Mouse (Mus musculus) midbrain, embryonic 14.5 days (tissue): ENCODE measurements around the gene 1700025C18Rik. TPM values are rescaled to one million over a fixed set of nuclear protein-coding genes. Genes with fewer than 3 reads are reported as not detected.
A peak's percentile ranks its signal among the peaks of the same experiment; 100 is the strongest.

Experiments
- ATAC-seq: fragments of 200-750 bp; cut with Nextera tagmentation; 2 replicates; pipeline ENCODE4 v1.8.0; 2017; ENCODE audit warnings: moderate number of reproducible peaks, moderate library complexity; ENCODE audit not compliant: low FRiP score, low TSS enrichment
- DNase-seq: peaks from one replicate; pipeline ENCODE4 v3.0.0-alpha.2; 2015
- H3K27ac ChIP-seq: fragments of 300-500 bp; sonication (generic); replicated peaks from 2 replicates; pipeline ENCODE4 v1.5.1; 2014; ENCODE audit warnings: mild to moderate bottlenecking, low read depth, low read length, moderate library complexity
- H3K27me3 ChIP-seq: fragments of 300-500 bp; sonication (generic); 2 replicates; pipeline ENCODE4 v1.6.1; 2014; ENCODE audit warnings: low read length, control low read depth, mixed read lengths; ENCODE audit not compliant: control insufficient read depth, insufficient read depth
- H3K36me3 ChIP-seq: fragments of 300-500 bp; sonication (generic); 2 replicates; pipeline ENCODE4 v1.6.1; 2014; ENCODE audit warnings: low read length, control low read depth; ENCODE audit not compliant: control insufficient read depth, insufficient read depth
- H3K4me1 ChIP-seq: fragments of 300-500 bp; sonication (generic); 2 replicates; pipeline ENCODE4 v1.6.1; 2014; ENCODE audit warnings: mild to moderate bottlenecking, antibody characterized with exemption, low read length, control low read depth; ENCODE audit not compliant: control insufficient read depth, insufficient read depth
- H3K4me2 ChIP-seq: fragments of 300-500 bp; sonication (generic); 2 replicates; pipeline ENCODE4 v1.6.1; 2014; ENCODE audit warnings: mild to moderate bottlenecking, low read length, moderate library complexity
- H3K4me3 ChIP-seq: fragments of 300-500 bp; sonication (generic); replicated peaks from 2 replicates; pipeline ENCODE4 v1.5.1; 2014; ENCODE audit warnings: low read depth, low read length
- H3K9ac ChIP-seq: fragments of 300-500 bp; sonication (generic); replicated peaks from 2 replicates; pipeline ENCODE4 v1.6.1; 2014; ENCODE audit warnings: mild to moderate bottlenecking, low read length, moderate library complexity
- H3K9me3 ChIP-seq: fragments of 300-500 bp; sonication (generic); 2 replicates; pipeline ENCODE4 v1.6.1; 2016; ENCODE audit warnings: low read length, control low read depth, mixed read lengths; ENCODE audit not compliant: control insufficient read depth
- WGBS: fragments of 180-500 bp; shearing (Covaris S2); extraction: QIAGEN DNeasy Blood & Tissue Kit; methylation state at CpG from one replicate; pipeline ENCODE4 v1.1.7; 2014; 5-methylcytosine and 5-hydroxymethylcytosine counted together
- polyA plus RNA-seq: library from polyadenylated mRNA; unstranded; fragments of >200 nt; fragmentation: Nextera tagmentation; extraction: Ambion mirVana; gene quantifications from 2 replicates; pipeline ENCODE4 v1.2.1, GENCODE M21; 2014

1700025C18Rik gene
- polyA plus RNA-seq, 1 experiment from 2014 or later: not detected

GRCm38 (mm10) chr2:165074081-165074884, 16.3 kb downstream of the 1700025C18Rik start:
- DNase-seq: no peak

GRCm38 (mm10) chr2:165073381-165073781, 17.2 kb downstream of the 1700025C18Rik start:
- Histone ChIP-seq H3K9me3 (no peaks in the 10 kb centered on the region), H3K9ac (no peak overlapping the region), H3K4me2 (no peak overlapping the region), H3K27me3 (peaks cover 4% of the 10 kb centered on the region; the same call in 1 of the 2 replicates), H3K4me3 (no peak overlapping the region), H3K4me1 (peaks cover 26% of the 10 kb centered on the region), H3K27ac (no peak overlapping the region), H3K36me3 (no peaks in the 10 kb centered on the region)
- ATAC-seq: no peak
- 24% methylated on average over 9 of the region's 9 CpGs for whole genome bisulfite sequencing
- no peak for DNase-seq

More at GRCm38 (mm10) chr2:165074081-165074884, 16.3 kb downstream of the 1700025C18Rik start:
- Histone ChIP-seq H3K4me2 (no peak overlapping the region), H3K27me3 (peaks cover 4% of the 10 kb centered on the region; the same call in 1 of the 2 replicates), H3K4me1 (peaks cover 35% of the 10 kb centered on the region), H3K9ac (no peak overlapping the region), H3K36me3 (no peaks in the 10 kb centered on the region), H3K4me3 (no peak overlapping the region), H3K27ac (no peak overlapping the region), H3K9me3 (no peaks in the 10 kb centered on the region)
- ATAC-seq: no peak
- 54% methylated on average over 11 of the region's 11 CpGs for WGBS

- peak overlapping the region; percentile 24; the same call in 1 of the 2 replicates for H3K9ac ChIP-seq
- H3K4me1 ChIP-seq: peaks cover 3% of the 10 kb centered on the region; the same call in 1 of the 2 replicates
- WGBS: 19% methylated on average over 23 of the region's 23 CpGs
- DNase-seq: peak; percentile 88
- peaks cover 4% of the 10 kb centered on the region; the same call in 1 of the 2 replicates for H3K27me3 ChIP-seq
- no peak overlapping the region for H3K4me3 ChIP-seq
- H3K36me3 ChIP-seq: no peaks in the 10 kb centered on the region
- H3K4me2 ChIP-seq: peak overlapping the region; percentile 30
- 0 out of 2 replicates have a peak, but pooled peaks have one; percentile 8 for ATAC-seq
- no peak overlapping the region for H3K27ac ChIP-seq
- no peaks in the 10 kb centered on the region for H3K9me3 ChIP-seq
Observed at GRCm38 (mm10) chr2:165070096-165070816, 20.3 kb downstream of the 1700025C18Rik start.

GRCm38 (mm10) chr2:165068806-165069205, 21.7 kb downstream of the 1700025C18Rik start:
- ATAC-seq (no peak), DNase-seq (no peak)
- no peak overlapping the region for H3K9ac ChIP-seq
- H3K27ac ChIP-seq: no peak overlapping the region
- no peaks in the 10 kb centered on the region for H3K9me3 ChIP-seq
- peaks cover 3% of the 10 kb centered on the region; the same call in 1 of the 2 replicates for H3K4me1 ChIP-seq
- H3K4me3 ChIP-seq: no peak overlapping the region
- WGBS: 77% methylated on average over 2 of the region's 2 CpGs
- no peak overlapping the region for H3K4me2 ChIP-seq
- no peaks in the 10 kb centered on the region; the same call in 1 of the 2 replicates for H3K27me3 ChIP-seq
- no peaks in the 10 kb centered on the region for H3K36me3 ChIP-seq

GRCm38 (mm10) chr2:165064489-165064888, 26.1 kb downstream of the 1700025C18Rik start:
- H3K4me1 ChIP-seq: no peaks in the 10 kb centered on the region

GRCm38 (mm10) chr2:165061638-165062433, 28.7 kb downstream of the 1700025C18Rik start:
- H3K4me2 ChIP-seq: no peak overlapping the region
- no peaks in the 10 kb centered on the region for H3K36me3 ChIP-seq
- no peaks in the 10 kb centered on the region for H3K9me3 ChIP-seq
- no peak overlapping the region for H3K9ac ChIP-seq
- no peak overlapping the region for H3K4me3 ChIP-seq
- no peak for ATAC-seq
- H3K27ac ChIP-seq: no peak overlapping the region
- no peaks in the 10 kb centered on the region for H3K4me1 ChIP-seq
- WGBS: 88% methylated on average over 16 of the region's 16 CpGs
- DNase-seq: no peak
- 0 out of 2 replicates have a peak, but pooled peaks cover under 1% of the 10 kb centered on the region for H3K27me3 ChIP-seq

More at GRCm38 (mm10) chr2:165064489-165064888, 26.1 kb downstream of the 1700025C18Rik start:
- H3K9me3 ChIP-seq: no peaks in the 10 kb centered on the region
- ATAC-seq (no peak), DNase-seq (no peak)
- no peak overlapping the region for H3K27ac ChIP-seq
- 69% methylated on average over 7 of the region's 7 CpGs for WGBS
- H3K9ac ChIP-seq: no peak overlapping the region
- no peak overlapping the region for H3K4me2 ChIP-seq
- no peak overlapping the region for H3K4me3 ChIP-seq
- no peaks in the 10 kb centered on the region for H3K27me3 ChIP-seq
- H3K36me3 ChIP-seq: no peaks in the 10 kb centered on the region

- DNase-seq (no peak), ATAC-seq (no peak)
- H3K36me3 ChIP-seq: no peaks in the 10 kb centered on the region
- 95% methylated on average over 4 of the region's 4 CpGs for WGBS
- H3K9me3 ChIP-seq: no peaks in the 10 kb centered on the region
- no peak overlapping the region for H3K27ac ChIP-seq
- H3K4me3 ChIP-seq: no peak overlapping the region
- no peak overlapping the region for H3K4me2 ChIP-seq
- H3K4me1 ChIP-seq: 0 out of 2 replicates have a peak, but pooled peaks cover 6% of the 10 kb centered on the region
- H3K27me3 ChIP-seq: 0 out of 2 replicates have a peak, but pooled peaks cover 3% of the 10 kb centered on the region
- H3K9ac ChIP-seq: no peak overlapping the region
Observed at GRCm38 (mm10) chr2:165059961-165060360, 30.6 kb downstream of the 1700025C18Rik start.
